Mouse (Mus musculus): ENCODE data around the gene Cypt15. TPM values are rescaled to one million over a fixed set of nuclear protein-coding genes. Genes with fewer than 3 reads are reported as not detected.

The Cypt15 gene
- polyA plus RNA-seq (2017; shearing (Covaris generic)): not detected

GRCm38 (mm10) chrX:39345967-39346366, at the start of gene Cypt15:
Gene Cypt15, plus strand, starts transcription at chrX:39346267.

